Mouse (Mus musculus): ENCODE data around the gene Txndc9. TPM values are rescaled to one million over a fixed set of nuclear protein-coding genes. Genes with fewer than 3 reads are reported as not detected.

Gene Txndc9
- 65.1 TPM for total RNA-seq (2023)

GRCm38 (mm10) chr1:37997867-37998266 is at the start of gene Txndc9, which contains the start of gene Eif5b:
Txndc9 (minus strand) TSS chr1:37997893.
Eif5b (plus strand) TSS chr1:37998010.

GRCm38 (mm10) chr1:37957659-37958058 is 40.0 kb downstream of the Txndc9 start, which contains the start of gene Lyg1:
Lyg1 (minus strand) TSS chr1:37957759.

Other genes with a start within 250 kb of the Txndc9 start
- 3.0 TPM for gene Tsga10, start 131.5 kb downstream of the Txndc9 start, total RNA-seq (2023)
- gene Lipt1, start 126.2 kb downstream of the Txndc9 start, total RNA-seq (2023), result 1.5 TPM
- gene Mitd1, start 107.5 kb downstream of the Txndc9 start, total RNA-seq (2023), result 30.9 TPM
- gene Mrpl30, start 107.4 kb downstream of the Txndc9 start, total RNA-seq (2023), result 149 TPM
- not detected for gene Lyg2, start 81.4 kb downstream of the Txndc9 start, total RNA-seq (2023)
- not detected for gene Lyg1, start 40.1 kb downstream of the Txndc9 start, total RNA-seq (2023)
- gene Eif5b, start 117 bp upstream of the Txndc9 start, total RNA-seq (2023), result 38.3 TPM
- 46.3 TPM for gene Rev1, start 131.9 kb upstream of the Txndc9 start, total RNA-seq (2023)

Data from CD4-positive naive resting alpha-beta T cell, adult 57 days (primary cell).